Mouse (Mus musculus): ENCODE data around the gene Ifngr1. TPM values are rescaled to one million over a fixed set of nuclear protein-coding genes. Genes with fewer than 3 reads are reported as not detected.

Ifngr1 gene
- polyA plus RNA-seq (2012; rRNA removed; ENCODE audit: low replicate concordance): 21.0 and 27.4 TPM in 2 replicates

DNA sequence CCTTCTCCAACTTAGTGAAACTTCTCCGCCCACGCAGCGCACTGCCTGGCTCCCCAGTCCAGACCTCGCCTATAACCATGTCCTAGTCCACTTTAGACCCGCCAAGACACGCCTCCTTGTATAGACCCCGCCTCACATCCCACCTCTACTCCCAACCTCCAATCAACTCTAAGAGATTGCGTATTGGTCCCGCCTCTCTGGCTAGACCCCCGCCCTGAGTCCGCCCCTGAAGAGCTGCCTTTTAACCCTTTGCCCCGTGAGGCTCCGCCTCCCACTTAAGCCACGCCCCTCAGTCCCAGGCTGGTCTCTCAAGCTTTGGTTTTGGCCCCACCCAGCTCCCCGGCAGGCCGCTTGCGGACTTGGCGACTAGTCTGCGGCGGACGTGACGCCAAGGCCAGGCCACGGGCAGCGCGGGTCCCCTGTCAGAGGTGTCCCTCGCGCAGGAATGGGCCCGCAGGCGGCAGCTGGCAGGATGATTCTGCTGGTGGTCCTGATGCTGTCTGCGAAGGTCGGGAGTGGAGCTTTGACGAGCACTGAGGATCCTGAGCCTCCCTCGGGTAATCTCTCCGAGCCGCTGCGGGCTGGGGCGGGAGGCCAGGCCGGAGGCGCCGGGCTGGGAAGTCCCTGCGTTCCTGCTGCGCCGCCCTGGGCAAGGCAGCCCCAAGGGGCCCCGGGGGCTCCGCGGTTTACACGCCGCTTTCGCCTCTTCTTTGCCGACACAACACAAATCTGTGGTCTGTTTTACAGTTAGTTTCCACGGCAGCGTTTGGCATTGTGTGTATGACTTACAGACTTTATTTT is at the start of gene Ifngr1:
Ifngr1 (plus strand) TSS at position 309 of the 801 bp plus-strand sequence.

DNA sequence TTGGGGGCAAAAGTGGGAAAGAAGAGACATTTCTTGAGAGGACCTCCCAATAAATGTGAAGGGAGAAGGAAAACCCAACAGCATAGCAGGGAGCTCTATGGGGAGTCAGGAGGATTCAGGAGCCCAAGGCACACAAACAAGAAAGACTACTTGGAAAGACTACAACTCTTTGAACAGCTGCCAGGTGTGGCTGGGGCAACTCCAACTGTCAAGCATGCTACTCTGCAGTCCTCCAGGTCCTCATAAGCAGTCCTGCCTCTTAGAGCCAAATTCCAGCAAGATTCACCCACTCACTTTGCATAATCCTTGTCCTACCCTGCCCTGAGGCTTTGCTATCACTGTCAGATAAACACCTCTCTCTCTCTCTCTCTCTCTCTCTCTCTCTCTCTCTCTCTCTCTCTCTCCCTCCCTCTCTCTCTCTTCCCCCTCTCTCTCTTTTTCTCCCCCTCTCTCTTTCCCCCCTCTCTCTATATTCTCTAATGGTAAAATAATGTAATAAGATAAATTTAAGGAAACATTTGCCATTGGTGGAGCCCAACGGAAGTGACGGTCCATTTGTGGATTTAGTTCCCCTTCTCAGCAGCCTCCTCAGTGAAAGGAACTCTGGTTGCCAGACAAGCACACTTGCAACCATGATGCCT is 29.8 kb downstream of the Ifngr1 start, which contains the start of gene Il22ra2:
Il22ra2 (plus strand) TSS at position 591 of the 641 bp plus-strand sequence.

Other genes starting within 250 kb of the Ifngr1 start
- gene Olig3, start 235.4 kb upstream of the Ifngr1 start, polyA plus RNA-seq (2012; rRNA removed; ENCODE audit: low replicate concordance): not detected in 2 replicates
- 0.22 TPM in 1 of 2 replicates, not detected in the other for gene Il22ra2, start 30.0 kb downstream of the Ifngr1 start, polyA plus RNA-seq (2012; rRNA removed; ENCODE audit: low replicate concordance)
- gene Il20ra, start 120.6 kb downstream of the Ifngr1 start, polyA plus RNA-seq (2012; rRNA removed; ENCODE audit: low replicate concordance): not detected in 2 replicates

All from duodenum, adult 2 months (tissue).